Mouse (Mus musculus) naive thymus-derived CD4-positive, alpha-beta T cell, adult 5 months (primary cell): ENCODE measurements around the gene Stk38. TPM values are rescaled to one million over a fixed set of nuclear protein-coding genes. Genes with fewer than 3 reads are reported as not detected.

ENCODE experiments used
- polyA plus RNA-seq: library from polyadenylated mRNA; unstranded; fragments of 100-300 nt; shearing (Covaris generic); gene quantifications from one replicate; pipeline ENCODE4 v1.2.1, GENCODE M21; 2017

Stk38 gene
- polyA plus RNA-seq: 453 TPM

DNA sequence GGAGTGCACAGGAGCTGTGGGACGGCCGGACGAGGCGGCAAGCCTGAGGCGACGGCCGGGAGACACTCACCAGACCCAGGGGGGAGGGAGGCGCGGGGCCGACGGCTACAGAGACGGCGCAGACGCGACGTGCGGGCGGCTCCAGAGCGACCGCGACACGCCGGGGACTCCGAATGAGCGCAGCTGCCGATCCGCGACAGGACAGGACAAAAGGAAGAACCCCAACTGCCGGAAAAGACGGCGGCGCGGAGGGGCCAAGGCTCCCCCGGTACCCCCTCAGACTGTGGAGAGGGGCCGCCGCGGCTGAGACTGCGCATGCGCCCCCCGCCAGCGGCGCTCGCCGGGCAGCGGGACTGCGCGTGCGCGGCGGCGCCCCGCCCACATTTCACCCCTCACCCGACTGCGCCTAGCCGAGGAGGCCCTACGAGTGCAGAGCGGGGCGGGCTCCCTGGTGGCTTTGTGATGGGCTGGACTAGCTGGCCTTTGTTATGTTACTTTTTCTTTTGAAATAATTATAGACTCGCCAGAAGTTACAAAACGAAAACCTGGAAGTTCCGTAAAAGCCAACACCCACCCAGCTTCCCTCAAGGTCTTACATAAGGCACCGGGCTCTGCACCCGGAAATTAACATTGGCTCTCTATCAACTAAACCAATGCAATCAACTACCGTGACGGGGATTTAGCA, at the start of gene Stk38:
Stk38 (minus strand) TSS at position 355 of the 685 bp plus-strand sequence.

GRCm38 (mm10) chr17:29032274-29033069, 24.7 kb upstream of the Stk38 start, which contains the start of gene Srsf3:
Srsf3 (plus strand) TSS chr17:29032628.

DNA sequence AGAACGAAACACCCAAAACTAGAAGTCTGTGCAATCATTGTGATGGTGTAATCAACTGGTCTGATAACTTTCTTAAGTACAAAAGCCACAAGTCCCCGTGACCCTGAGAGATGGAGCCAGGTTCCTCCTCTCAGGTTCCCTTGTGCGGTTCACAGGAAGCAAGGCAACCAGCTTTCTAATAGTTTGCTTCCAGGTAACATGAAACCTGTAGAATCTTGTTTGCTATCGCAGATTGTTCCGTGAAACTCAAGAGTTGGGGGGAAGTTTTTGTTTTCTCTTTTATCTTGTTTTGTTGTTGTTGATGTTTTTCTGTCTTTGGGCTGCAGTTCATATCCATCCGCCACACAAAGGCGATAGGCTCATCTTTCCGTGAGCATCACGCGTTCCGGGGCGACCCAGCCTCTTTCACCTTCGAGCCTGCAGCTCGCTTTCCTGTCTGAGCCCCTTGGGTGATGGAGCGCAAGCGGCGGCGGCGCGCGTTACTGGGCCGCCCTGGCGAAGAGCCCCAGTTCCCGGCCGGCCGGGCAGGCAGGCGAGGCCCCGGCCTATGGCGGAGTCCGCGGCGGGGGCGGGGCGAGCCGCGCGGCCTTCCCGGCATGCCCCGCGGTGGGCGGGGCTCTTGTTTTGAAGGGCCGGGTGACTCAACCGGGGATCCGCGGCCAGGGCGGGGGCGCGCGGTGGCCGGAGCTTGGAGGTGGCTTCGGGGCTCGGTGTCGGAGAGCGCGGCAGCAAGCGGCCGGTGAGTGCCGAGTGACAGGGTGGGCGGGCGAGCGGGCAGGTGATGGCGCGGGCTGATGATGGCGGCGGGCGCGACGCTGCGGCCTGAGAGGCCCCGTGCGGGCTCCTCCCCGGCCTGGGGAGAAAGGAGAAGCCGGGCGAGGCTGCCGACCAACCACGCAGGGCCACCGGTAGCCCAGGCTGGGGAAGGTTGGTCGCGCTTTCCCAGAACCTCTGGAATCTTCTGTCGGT, 55.7 kb downstream of the Stk38 start, which contains the start of gene Kctd20:
Kctd20 (plus strand) TSS at position 120 of the 969 bp plus-strand sequence.

DNA sequence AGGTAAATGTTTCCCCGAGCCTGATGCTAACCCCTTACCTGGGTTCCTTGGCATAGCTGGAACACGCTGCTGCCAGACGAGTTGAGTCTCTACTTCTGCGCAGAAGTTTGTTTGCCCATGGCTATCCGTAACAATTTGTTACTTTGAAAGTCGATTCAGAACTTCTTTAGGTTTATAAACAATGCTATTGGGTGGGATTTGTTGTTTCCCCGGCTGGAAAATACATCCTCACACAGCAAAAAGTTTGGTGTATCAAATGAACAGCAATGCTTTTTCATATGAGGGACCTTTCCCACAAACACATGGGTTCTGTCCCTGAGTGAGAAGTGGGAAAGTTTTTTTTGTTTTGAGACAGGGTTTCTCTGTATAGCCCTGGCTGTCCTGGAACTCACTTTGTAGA, 64.1 kb downstream of the Stk38 start, which contains the start of gene Pxt1:
Pxt1 (minus strand) TSS at position 101 of the 400 bp plus-strand sequence.

Other genes starting within 250 kb of the Stk38 start
- not detected for gene Mapk13, start 238.7 kb downstream of the Stk38 start, polyA plus RNA-seq
- 16.0 TPM for gene Brpf3, start 206.9 kb downstream of the Stk38 start, polyA plus RNA-seq
- 0.12 TPM for gene Pnpla1, start 149.6 kb downstream of the Stk38 start, polyA plus RNA-seq
- gene 4930539E08Rik, start 92.7 kb downstream of the Stk38 start, polyA plus RNA-seq: 0.26 TPM
- not detected for gene Pxt1, start 64.2 kb downstream of the Stk38 start, polyA plus RNA-seq
- 84.5 TPM for gene Kctd20, start 56.0 kb downstream of the Stk38 start, polyA plus RNA-seq
- 502 TPM for gene Srsf3, start 24.6 kb upstream of the Stk38 start, polyA plus RNA-seq
- gene Cdkn1a, start 83.0 kb upstream of the Stk38 start, polyA plus RNA-seq: 7.4 TPM
- not detected for gene Rab44, start 106.2 kb upstream of the Stk38 start, polyA plus RNA-seq
- gene Cpne5, start 230.2 kb upstream of the Stk38 start, polyA plus RNA-seq: 0.62 TPM